Mouse (Mus musculus) frontal cortex, adult 2 months (tissue): ENCODE results near the gene Apol9a. TPM values are rescaled to one million over a fixed set of nuclear protein-coding genes. Genes with fewer than 3 reads are reported as not detected.
A peak's percentile ranks its signal among the peaks of the same experiment; 100 is the strongest.
"Not testable (repeated sequence)": the region's sequence is repeated elsewhere in the genome, so short reads cannot be mapped to it uniquely, and the experiment has no call there.

ENCODE experiments used
- DNase-seq, 2 experiments: peaks; one replicate each; pipeline ENCODE4 v3.0.0; 2022; ENCODE audit warnings: low spot score in 1 of 2; ENCODE audit errors: extremely low spot score in 1 of 2
- polyA plus RNA-seq: library from polyadenylated mRNA; depleted of rRNA; stranded (reverse); fragments of >200 nt; gene quantifications from 2 replicates; pipeline ENCODE4 v1.2.3, GENCODE M21; 2012; rRNA removed

Apol9a gene
- polyA plus RNA-seq = 0.60 and 0.97 TPM in 2 replicates

DNA sequence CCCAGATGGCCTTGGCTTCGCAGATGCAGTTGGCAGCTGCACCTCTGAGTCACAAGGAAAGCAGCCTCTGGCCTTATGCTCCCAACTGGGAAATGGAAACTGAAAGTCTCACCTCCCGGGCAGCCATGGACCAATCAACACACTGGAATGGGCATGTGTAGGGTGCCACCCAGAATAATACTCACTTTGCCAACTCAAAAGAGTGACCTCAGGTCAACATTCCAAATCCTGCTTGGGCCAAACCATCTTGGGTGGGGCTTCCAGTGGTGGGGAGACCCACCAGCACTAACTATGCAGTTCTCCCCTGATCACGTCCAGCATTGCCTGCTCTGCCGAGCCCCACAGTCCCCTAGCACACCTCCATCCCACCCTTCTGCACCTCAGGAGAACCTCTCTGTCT lies at the start of gene Apol9a:
TSS of gene Apol9a (minus strand) at position 101 of the 400 bp plus-strand sequence.
- not testable (repeated sequence) for DNase-seq

DNA sequence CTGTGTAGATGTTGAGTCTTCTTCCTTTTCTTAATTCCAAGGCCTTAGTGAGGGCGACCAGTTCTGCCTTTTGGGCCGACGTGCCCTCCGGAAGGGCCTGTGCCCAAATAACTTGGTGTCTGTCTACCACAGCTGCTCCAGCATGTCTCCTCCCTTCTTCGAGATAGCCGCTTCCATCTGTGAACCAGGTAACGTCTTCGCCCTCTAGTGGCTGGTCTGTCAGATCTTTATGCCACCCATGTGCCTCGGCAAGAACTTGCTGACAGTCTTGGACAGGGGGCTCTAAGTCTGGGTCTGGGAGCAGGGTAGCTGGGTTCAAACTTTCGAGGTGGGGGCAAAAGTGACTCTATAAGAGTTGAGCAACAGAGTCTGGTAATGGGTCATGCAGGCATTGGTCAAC lies 39.0 kb upstream of the Apol9a start:
- peak in 1 of 2 experiments; percentile 26 for DNase-seq

- not testable (repeated sequence) for DNase-seq
Observed at GRCm38 (mm10) chr15:77447392-77447791, 36.5 kb upstream of the Apol9a start, which contains the start of gene Apol7b. Apol7b (minus strand) TSS chr15:77447492.

GRCm38 (mm10) chr15:77445668-77446067 lies 34.7 kb upstream of the Apol9a start:
- not testable (repeated sequence) for DNase-seq

DNA sequence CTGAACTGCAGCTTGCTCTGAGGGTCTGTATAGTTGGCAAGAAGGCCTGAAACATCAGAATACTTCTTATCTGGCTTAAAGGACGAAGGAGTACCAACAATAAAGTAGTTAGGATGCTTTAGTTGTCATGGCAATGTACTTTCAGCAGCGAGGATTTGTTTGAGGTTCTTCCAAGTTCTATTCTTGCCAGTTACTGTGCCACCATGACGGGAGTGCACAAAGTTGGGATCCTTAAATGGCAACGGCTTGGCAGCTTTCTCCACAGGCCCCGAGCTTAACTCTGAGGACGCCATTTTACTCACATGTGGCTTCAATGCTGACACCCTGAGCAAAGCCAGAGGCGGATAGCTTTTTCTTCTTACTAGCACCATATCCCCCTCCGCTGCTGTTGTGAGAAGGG lies 33.8 kb upstream of the Apol9a start:
- DNase-seq = peak; percentile 38 to 53

GRCm38 (mm10) chr15:77428690-77429448 lies 17.9 kb upstream of the Apol9a start:
- DNase-seq = not testable (repeated sequence)

- not testable (repeated sequence) for DNase-seq
Observed at GRCm38 (mm10) chr15:77422925-77423324, 12.0 kb upstream of the Apol9a start.

DNA sequence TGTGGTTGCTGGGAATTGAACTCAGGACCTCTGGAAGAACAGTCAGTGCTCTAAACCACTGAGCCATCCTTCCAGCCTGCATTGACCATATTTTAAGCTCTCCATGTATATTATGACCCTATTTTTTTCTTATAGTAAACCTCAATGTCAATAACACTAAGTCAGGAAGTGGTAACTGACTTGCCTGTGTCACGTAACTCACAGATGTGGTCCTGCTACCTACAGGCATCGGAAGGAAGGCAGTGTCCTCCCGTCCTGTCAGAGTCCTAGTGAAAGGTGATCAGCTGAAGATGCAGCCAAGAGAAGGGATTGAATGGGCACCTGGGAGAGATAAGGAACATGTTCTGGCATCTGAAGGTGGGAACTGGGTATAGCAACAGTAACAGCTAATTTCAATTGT lies 8.7 kb upstream of the Apol9a start:
- not testable (repeated sequence) for DNase-seq

DNA sequence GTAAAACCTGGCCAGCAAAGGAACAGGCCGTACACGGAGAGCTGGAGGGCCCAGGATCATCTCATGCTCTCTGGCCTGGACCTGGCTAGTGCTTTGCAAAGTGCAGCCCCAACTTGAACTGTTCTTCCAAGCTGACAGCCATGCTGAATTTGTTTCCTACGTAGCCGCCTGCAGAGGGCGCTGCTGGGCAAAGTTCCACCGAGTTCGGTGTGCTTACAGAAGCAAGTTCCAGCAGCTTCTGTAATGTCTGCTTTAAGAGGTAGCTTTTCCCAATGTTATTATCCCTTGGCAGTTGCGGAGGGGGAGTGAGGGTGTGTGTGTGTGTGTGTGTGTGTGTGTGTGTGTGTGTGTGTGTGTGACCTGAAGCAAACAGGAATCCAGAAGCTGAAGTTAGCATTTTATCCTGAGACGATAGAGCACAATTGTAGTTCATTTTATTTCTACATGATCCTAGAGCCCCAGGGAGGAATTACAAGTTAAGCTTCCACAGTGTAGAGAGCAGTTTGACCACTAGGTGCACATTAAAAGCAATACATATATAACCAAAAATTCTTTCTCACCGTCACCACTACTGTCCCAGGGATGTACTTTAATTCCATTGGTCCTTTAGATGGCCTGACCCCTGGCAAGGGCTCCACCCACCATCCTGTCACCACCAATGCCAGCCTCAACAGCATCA lies 5.9 kb upstream of the Apol9a start:
- DNase-seq = not testable (repeated sequence)

DNA sequence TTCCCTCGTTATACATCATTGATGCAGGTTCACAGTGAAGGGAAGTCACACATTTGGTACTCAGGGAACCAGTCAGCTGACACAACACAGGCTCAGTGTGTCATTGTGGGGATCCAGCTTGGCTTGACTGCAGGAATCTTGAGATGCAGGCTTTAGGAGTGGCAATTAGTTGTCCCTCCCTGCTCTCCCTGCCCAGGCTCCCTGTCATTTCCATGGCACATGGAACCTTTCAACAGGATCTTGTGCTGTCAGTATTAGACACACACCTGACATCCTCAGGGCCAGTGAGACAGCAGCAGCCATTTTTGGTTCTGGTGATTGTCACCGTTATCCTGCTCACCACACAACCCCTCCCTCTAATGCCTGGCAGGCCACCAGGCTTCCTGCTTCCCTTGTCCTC lies 4.7 kb upstream of the Apol9a start:
- DNase-seq = not testable (repeated sequence)

GRCm38 (mm10) chr15:77412695-77413094 lies 1.8 kb upstream of the Apol9a start:
- peak in 1 of 2 experiments; percentile 35 for DNase-seq

GRCm38 (mm10) chr15:77406370-77406769 lies 4.6 kb downstream of the Apol9a start:
- DNase-seq = peak in 1 of 2 experiments; percentile 10

DNA sequence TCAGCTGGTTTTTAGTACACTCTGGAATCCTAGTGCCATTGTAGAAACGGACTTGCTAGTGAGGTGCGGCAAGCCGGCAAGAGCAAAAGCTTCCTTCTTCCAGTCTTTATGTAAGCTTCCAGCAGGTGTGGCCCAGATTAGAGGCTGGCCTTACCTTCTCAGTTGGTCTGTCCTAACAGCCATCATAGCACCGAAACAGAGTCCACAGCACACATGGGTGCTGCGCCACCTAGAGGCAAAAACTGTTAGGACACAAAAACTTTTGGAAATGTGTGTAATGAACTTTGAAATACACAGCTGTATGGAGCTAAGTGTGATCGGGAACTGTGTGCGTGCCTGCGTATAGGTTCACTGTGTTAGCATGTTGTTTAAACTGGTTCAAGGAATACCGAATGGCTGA lies 11.9 kb downstream of the Apol9a start, which contains the start of gene Apol7a:
TSS of gene Apol7a (minus strand) at position 84 of the 400 bp plus-strand sequence.
- DNase-seq = peak in 1 of 2 experiments; percentile 48

DNA sequence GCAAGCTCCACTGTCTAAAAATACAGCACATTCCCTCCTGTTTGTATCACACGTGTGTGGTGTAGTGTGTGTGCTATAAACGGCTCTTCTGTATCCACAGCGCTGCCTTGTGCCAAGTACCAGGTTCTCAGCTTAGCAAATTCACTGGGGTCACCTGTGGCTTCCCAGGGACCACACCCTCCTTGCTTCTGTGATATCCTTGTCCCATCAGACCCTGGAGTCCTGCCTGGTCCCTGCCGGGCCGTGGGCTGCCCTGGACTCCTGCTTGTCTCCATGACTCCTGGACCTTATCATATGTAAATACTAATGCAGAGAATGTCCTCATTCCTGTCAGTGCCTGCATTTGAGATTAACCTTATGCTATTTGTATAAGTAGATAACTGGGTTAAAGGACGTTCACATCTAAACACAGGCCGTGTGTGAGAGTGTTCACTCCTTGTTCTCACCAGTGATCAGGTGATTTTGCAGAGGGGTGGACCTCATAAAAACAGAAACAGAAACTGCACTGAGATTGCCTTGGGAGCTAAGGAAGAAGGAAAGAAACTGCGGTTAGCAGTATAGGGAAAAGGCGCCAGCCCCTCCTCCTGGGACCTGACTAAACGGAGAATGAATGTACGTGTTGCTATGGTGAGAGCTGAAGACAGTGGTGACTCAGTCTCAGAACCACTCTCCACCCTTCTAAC lies 13.3 kb downstream of the Apol9a start:
- peak in 1 of 2 experiments; percentile 59 for DNase-seq

- not testable (repeated sequence) for DNase-seq
Observed at GRCm38 (mm10) chr15:77393832-77394231, 17.1 kb downstream of the Apol9a start.

DNA sequence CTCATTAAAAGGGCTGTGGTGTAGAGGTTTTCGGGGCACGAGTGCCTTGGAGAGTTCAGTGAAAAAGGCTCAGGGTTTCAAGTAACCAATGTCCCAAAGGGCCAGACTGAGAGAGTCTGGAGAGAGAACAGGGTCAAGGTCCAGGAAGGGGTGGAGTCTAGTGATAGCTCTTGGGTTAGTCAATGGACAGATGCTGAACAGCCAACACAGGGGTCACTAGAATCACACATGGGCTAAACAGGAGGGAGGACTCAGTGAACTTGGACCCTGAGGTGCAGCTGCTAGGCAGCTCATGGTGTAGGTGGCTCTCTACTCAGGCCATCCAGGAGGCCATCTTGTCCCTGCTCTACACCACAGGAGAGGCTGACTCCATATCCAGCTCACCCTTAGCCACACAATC lies 23.5 kb downstream of the Apol9a start:
- DNase-seq = no peak

DNA sequence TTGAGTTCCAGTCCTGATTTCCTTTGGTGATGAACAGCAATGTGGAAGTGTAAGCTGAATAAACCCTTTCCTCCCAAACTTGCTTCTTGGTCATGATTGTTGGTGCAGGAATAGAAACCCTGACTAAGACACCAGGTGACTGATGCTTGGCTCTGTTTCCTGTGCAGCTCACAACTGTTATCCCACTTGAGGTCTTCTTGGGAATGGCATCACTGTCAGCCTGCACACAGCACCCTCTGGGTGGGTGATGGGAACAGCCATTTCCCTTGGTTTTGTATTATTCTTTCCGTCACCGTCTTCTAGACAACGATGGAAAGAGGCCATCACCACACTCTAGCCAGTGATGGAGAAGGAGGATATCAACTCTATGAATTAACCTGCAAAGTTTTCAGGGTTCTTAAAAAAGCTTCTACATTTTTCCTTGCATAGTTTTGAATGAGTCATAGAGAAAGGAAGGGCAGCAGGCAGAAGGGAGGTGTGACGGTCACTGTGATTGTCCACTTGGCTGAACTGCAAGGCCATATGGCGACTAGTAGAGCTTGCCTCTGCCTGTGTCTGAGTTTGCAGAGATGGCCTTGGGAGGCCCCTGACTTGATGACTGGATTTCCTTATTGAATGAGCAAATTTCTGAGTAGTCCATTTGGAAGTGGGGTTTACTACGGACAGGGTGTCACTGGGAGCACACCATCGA lies 26.4 kb downstream of the Apol9a start:
- DNase-seq = no peak

DNA sequence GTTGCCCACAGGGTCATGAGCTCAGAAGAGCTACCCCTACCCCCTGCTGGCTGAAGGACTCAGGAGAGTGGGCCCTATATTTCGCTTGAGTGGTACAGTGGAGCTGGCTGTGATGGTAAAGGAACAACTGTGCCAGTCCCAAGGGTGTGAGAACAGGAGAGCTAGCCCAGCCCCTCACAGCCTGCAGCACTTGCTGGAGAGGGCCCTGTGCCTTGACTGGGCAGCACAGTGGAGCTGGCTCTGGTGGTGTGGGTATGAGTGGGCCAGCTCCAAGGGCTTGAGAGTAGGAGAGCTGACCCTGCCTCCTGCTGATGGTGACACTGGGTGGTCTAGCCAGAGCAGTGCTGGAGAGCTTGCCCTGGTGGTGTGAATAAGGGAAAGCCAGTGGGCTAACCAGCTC lies 28.1 kb downstream of the Apol9a start:
- DNase-seq = no peak

DNA sequence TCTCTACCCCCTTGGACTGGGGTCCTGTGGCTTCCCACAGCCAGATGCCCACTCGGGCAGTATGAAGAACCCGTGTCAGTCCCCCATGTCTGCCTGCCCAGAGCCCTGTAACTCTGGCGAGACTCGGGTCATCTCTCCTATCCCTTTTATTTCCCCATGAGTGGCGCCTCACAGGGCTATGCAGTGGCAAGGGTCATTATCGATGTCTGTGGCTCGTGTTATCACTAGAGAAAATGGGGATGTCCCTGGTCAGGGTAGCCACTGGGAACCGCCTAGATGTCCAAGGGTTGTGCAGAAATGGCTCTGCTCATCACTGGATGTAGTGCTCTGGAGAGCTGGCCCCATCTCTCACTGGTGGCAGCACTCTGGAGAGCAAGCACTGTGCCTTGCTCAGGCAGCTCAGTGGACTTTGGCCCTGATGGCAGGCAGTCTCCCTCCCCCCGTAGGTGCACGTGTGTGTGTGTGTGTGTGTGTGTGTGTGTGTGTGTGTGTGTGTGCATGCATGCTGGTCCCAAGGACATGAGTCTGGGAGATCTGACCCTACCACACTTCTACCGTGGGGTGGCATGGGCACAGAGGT lies 28.6 kb downstream of the Apol9a start:
- no peak for DNase-seq

DNA sequence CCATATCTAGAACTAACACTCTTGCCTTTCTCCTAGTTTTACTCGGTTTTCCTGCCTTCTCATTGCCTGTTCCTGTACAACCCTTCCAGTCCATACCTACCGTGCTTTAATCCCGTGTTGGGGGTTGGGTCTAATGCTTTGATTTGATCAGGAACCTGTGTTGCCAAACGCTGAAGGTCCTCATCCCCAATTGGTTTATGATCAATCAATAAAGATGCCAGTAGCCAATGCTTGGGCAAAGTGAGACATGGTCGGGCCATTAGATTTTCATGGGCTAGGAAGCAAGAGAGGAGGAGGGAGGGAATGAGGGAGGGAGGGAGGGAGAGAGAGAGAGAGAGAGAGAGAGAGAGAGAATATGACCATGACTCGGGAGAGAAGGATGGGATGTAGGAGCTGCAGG lies 29.5 kb downstream of the Apol9a start:
- DNase-seq = no peak
